Mouse (Mus musculus) hindlimb bud, embryonic 11.5 days (tissue): ENCODE measurements around the gene Jup.
A peak's percentile ranks its signal among the peaks of the same experiment; 100 is the strongest.
"Not testable (repeated sequence)": the region's sequence is repeated elsewhere in the genome, so short reads cannot be mapped to it uniquely, and the experiment has no call there.

Experiments
- DNase-seq: peaks from one replicate; pipeline ENCODE4 v3.0.0-alpha.2; 2012; ENCODE audit warnings: low read depth, low spot score; ENCODE audit errors: extremely low spot score

Gene Jup

GRCm38 (mm10) chr11:100361059-100361458 lies 36.5 kb downstream of the Jup start:
- not testable (repeated sequence) for DNase-seq

GRCm38 (mm10) chr11:100360175-100360574 lies 37.4 kb downstream of the Jup start:
- no peak for DNase-seq

GRCm38 (mm10) chr11:100357408-100357807 lies 40.2 kb downstream of the Jup start:
- no peak for DNase-seq

- no peak for DNase-seq
These were observed 40.7 kb downstream of the Jup start for GRCm38 (mm10) chr11:100356819-100357211.

- peak; percentile 63 for DNase-seq
These were observed 41.4 kb downstream of the Jup start, which contains the start of gene Hap1 for GRCm38 (mm10) chr11:100355972-100356818. Hap1 (minus strand) TSS chr11:100356128.

- no peak for DNase-seq
These were observed 42.2 kb downstream of the Jup start for GRCm38 (mm10) chr11:100355151-100355951.

GRCm38 (mm10) chr11:100352076-100352857 lies 45.3 kb downstream of the Jup start:
- no peak for DNase-seq

- DNase-seq = no peak
These were observed 53.3 kb downstream of the Jup start for GRCm38 (mm10) chr11:100344269-100344668.

- no peak for DNase-seq
These were observed 61.8 kb downstream of the Jup start for GRCm38 (mm10) chr11:100335731-100336130.

- no peak for DNase-seq
These were observed 63.6 kb downstream of the Jup start, which contains the start of gene Gast for GRCm38 (mm10) chr11:100333944-100334457. Gast (plus strand) TSS chr11:100334407.

GRCm38 (mm10) chr11:100332766-100333515 lies 64.6 kb downstream of the Jup start:
- no peak for DNase-seq

- not testable (repeated sequence) for DNase-seq
These were observed 66.7 kb downstream of the Jup start for GRCm38 (mm10) chr11:100330816-100331375.

- no peak for DNase-seq
These were observed 67.3 kb downstream of the Jup start for GRCm38 (mm10) chr11:100330235-100330634.

- DNase-seq = no peak
These were observed 69.8 kb downstream of the Jup start for GRCm38 (mm10) chr11:100327761-100328160.

- DNase-seq = no peak
These were observed 70.2 kb downstream of the Jup start for GRCm38 (mm10) chr11:100327316-100327715.

- DNase-seq = no peak
These were observed 72.4 kb downstream of the Jup start for GRCm38 (mm10) chr11:100325062-100325629.

GRCm38 (mm10) chr11:100323578-100323977 lies 74.0 kb downstream of the Jup start:
- peak; percentile 76 for DNase-seq

- no peak for DNase-seq
These were observed 74.8 kb downstream of the Jup start for GRCm38 (mm10) chr11:100322591-100323258.
